Mouse (Mus musculus): ENCODE measurements around the gene Lysmd4. TPM values are rescaled to one million over a fixed set of nuclear protein-coding genes. Genes with fewer than 3 reads are reported as not detected.

Lysmd4 gene
- polyA plus RNA-seq, 1 experiment = not detected

DNA sequence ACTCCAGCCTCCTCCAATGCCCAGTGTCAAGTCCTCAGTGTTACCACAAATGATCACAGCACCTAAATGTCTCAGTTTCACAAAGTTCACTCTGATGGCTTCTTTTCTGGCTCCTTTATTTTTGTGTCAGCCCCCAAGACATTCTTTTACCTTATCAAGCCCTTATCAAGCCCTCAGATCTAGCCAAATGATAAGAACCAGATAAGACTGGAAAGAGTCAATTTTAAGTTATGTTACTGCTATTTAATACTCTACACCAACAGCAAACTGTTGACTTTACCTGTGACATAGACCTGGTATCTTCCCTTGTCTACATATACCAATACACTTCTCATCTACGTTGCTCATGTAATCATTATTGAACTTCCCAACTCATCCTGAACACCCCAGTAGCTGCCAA, 74.1 kb downstream of the Lysmd4 start:
- TF ChIP-seq CTCF (IDR thresholded peaks at IDR 0.05; ENCODE audit: insufficient read depth, low read depth, low read length) (no peak), POLR2A (IDR thresholded peaks at IDR 0.05; ENCODE audit: insufficient read depth, low read depth, low read length) (no peak)
- H3K4me1 ChIP-seq (ENCODE audit: control insufficient read depth, insufficient read depth, low read length) = no peaks in the 10 kb centered on the region
- WGBS = 78% methylated on average over 1 of the region's 1 CpGs

DNA sequence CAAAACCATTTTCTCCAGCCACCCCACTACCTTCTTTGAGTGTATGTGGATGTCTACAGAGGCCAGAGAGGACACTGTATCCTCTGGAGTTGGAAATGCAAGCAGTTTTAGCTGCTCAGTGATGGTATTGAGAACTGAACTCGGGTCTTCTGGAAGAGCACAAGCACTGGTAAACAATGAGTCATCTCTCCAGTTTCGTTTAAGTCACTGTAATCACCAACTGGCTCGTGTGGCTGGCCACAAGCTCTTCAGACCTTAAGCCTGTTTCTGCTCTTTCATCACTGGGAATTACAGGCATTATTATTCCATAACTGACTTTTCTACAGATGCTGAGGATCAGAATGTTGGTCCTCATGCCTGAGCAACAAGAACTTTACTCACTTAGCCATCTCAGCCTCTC, 82.6 kb downstream of the Lysmd4 start:
- Histone ChIP-seq H3K4me1 (ENCODE audit: control insufficient read depth, insufficient read depth, low read length) (no peaks in the 10 kb centered on the region), H3K4me3 (ENCODE audit: insufficient read depth, low read depth, low read length) (no peak overlapping the region), H3K27ac (ENCODE audit: insufficient read depth, low read depth, low read length) (no peak overlapping the region)
- 34% methylated on average over 3 of the region's 3 CpGs for WGBS
- TF ChIP-seq CTCF (IDR thresholded peaks at IDR 0.05; ENCODE audit: insufficient read depth, low read depth, low read length) (no peak), POLR2A (IDR thresholded peaks at IDR 0.05; ENCODE audit: insufficient read depth, low read depth, low read length) (no peak)

More for the DNA sequence above, 74.1 kb downstream of the Lysmd4 start:
- H3K27ac ChIP-seq (ENCODE audit: insufficient read depth, low read depth, low read length) = no peak overlapping the region
- H3K4me3 ChIP-seq (ENCODE audit: insufficient read depth, low read depth, low read length) = no peak overlapping the region

DNA sequence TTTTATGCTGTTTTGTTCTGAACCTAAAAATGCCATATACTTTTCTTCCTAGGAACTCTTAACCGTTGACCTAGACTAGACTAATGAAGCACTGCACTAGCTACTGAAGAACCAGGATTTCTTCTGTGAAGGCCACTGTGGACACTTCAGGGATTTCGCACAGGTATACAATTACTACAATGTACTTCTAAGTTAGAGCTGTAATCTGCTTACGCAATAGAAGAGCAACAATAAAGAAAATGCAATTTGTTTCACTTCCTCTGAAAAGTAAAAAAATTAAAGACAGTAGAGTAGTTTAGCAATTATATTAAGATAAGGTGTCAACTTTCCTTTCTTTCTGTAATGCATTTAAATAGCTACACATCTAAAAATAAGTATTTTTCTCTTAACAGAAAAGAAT, 84.7 kb downstream of the Lysmd4 start:
- TF ChIP-seq CTCF (IDR thresholded peaks at IDR 0.05; ENCODE audit: insufficient read depth, low read depth, low read length) = no peak
- TF ChIP-seq POLR2A (IDR thresholded peaks at IDR 0.05; ENCODE audit: insufficient read depth, low read depth, low read length) = no peak
- no peak overlapping the region for H3K27ac ChIP-seq (ENCODE audit: insufficient read depth, low read depth, low read length)
- no peak overlapping the region for H3K4me3 ChIP-seq (ENCODE audit: insufficient read depth, low read depth, low read length)
- H3K4me1 ChIP-seq (ENCODE audit: control insufficient read depth, insufficient read depth, low read length) = no peaks in the 10 kb centered on the region
- 94% methylated on average over 3 of the region's 3 CpGs for WGBS

DNA sequence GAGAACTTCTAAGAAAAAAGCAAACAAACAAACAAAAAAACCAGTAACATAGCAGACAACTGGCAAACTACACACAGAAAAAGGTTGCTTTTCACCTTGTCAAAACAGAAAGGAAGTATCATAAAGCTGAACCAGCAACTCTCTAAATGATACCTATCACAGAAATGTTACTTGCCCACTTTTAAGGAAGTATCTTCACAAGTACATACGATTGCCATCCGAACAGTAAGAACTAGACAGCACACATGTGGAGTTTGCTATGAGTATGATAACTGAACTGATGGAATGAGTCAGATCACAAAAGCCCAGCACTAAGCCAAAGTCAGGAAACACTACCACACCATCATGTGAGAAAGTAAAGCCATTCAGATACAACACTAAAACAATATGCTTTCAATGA, 85.8 kb downstream of the Lysmd4 start:
- no peaks in the 10 kb centered on the region for H3K4me1 ChIP-seq (ENCODE audit: control insufficient read depth, insufficient read depth, low read length)
- H3K4me3 ChIP-seq (ENCODE audit: insufficient read depth, low read depth, low read length) = no peak overlapping the region
- TF ChIP-seq POLR2A (IDR thresholded peaks at IDR 0.05; ENCODE audit: insufficient read depth, low read depth, low read length) = no peak
- TF ChIP-seq CTCF (IDR thresholded peaks at IDR 0.05; ENCODE audit: insufficient read depth, low read depth, low read length) = no peak
- 89% methylated on average over 2 of the region's 2 CpGs for WGBS
- no peak overlapping the region for H3K27ac ChIP-seq (ENCODE audit: insufficient read depth, low read depth, low read length)

DNA sequence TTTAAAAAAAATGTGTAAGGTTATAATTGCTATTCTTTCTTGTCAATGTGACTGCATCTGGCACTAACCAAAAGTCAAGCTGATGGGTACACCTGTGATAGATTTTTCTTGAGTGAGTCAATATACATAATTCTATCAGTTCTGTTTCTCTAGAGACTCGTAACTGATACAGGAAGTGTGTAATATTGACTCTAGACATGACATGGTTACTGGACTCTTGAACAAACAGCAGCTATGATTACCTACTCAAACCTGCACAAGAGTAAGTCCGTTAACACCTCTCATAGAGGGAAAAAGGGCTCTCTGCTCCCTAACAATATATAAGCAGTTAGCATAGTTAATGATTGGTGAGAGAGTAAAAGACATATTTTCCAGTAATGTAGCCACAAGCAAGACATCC, 87.8 kb downstream of the Lysmd4 start:
- Histone ChIP-seq H3K4me1 (ENCODE audit: control insufficient read depth, insufficient read depth, low read length) (no peaks in the 10 kb centered on the region), H3K4me3 (ENCODE audit: insufficient read depth, low read depth, low read length) (no peak overlapping the region), H3K27ac (ENCODE audit: insufficient read depth, low read depth, low read length) (no peak overlapping the region)
- WGBS = 87% methylated on average over 2 of the region's 2 CpGs
- TF ChIP-seq CTCF (IDR thresholded peaks at IDR 0.05; ENCODE audit: insufficient read depth, low read depth, low read length) (no peak), POLR2A (IDR thresholded peaks at IDR 0.05; ENCODE audit: insufficient read depth, low read depth, low read length) (no peak)

DNA sequence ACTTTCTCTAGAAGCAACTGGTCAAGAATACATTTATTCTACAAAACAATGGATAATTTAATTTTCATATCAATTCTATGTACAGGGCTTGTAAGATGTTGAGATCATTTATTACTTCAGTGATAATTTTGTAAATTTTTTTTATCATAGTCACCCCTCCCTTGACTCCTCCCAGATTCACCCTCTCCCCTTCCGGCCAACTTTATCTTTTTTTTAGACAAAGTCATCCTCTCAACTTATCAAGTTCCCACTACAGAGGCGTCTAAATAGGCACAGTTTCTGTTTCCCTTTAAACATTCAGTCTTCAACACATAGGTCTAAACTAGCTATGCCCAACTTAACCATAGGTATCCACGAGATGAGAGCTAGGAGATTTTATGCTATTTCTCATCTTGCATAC, 90.9 kb downstream of the Lysmd4 start:
- H3K4me1 ChIP-seq (ENCODE audit: control insufficient read depth, insufficient read depth, low read length) = no peaks in the 10 kb centered on the region
- H3K4me3 ChIP-seq (ENCODE audit: insufficient read depth, low read depth, low read length) = no peak overlapping the region
- no peak for TF ChIP-seq CTCF (IDR thresholded peaks at IDR 0.05; ENCODE audit: insufficient read depth, low read depth, low read length)
- no peak for TF ChIP-seq POLR2A (IDR thresholded peaks at IDR 0.05; ENCODE audit: insufficient read depth, low read depth, low read length)
- H3K27ac ChIP-seq (ENCODE audit: insufficient read depth, low read depth, low read length) = no peak overlapping the region
- WGBS = 89% methylated on average over 3 of the region's 3 CpGs

DNA sequence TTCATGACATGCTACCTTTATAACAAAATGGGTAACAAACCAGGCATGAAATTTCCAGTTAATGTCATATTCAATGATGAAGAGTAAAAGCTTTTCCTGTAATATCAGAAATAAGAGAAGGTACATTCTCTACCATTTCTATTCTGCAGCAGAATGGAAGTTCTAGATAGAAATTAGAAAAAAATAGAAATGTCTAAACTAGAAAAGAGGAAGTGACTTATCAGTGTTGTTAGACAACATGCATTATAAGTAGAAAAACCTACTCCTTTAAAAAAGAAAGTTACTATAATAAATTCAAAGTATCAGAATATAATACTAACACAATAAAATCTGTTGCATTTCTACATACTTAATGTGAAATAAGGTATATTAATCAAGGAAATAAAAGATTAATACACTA, 96.4 kb downstream of the Lysmd4 start:
- Histone ChIP-seq H3K4me1 (ENCODE audit: control insufficient read depth, insufficient read depth, low read length) (no peaks in the 10 kb centered on the region), H3K27ac (ENCODE audit: insufficient read depth, low read depth, low read length) (no peak overlapping the region), H3K4me3 (ENCODE audit: insufficient read depth, low read depth, low read length) (no peak overlapping the region)
- no peak for TF ChIP-seq CTCF (IDR thresholded peaks at IDR 0.05; ENCODE audit: insufficient read depth, low read depth, low read length)
- no peak for TF ChIP-seq POLR2A (IDR thresholded peaks at IDR 0.05; ENCODE audit: insufficient read depth, low read depth, low read length)

DNA sequence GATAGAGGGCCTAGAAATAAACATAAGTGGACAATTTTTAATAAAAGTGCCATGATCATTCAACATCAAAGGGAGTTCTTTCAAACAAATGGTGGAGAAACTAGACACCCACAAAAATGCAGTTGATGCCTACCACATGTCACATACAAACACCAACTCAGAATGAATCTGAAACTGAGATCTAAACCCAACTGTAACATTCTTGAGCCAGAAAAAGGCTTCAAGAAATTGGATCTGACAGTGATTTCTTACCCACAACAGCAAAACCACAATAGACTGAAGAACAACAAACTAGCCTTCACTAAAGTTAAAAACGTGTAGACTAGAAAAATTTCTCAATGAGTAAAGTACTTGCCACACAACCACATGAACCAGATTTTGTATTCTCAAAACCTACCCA, 98.0 kb downstream of the Lysmd4 start:
- no peak for TF ChIP-seq POLR2A (IDR thresholded peaks at IDR 0.05; ENCODE audit: insufficient read depth, low read depth, low read length)
- Histone ChIP-seq H3K4me1 (ENCODE audit: control insufficient read depth, insufficient read depth, low read length) (no peaks in the 10 kb centered on the region), H3K4me3 (ENCODE audit: insufficient read depth, low read depth, low read length) (no peak overlapping the region), H3K27ac (ENCODE audit: insufficient read depth, low read depth, low read length) (no peak overlapping the region)
- WGBS = 63% methylated on average over 1 of the region's 1 CpGs

DNA sequence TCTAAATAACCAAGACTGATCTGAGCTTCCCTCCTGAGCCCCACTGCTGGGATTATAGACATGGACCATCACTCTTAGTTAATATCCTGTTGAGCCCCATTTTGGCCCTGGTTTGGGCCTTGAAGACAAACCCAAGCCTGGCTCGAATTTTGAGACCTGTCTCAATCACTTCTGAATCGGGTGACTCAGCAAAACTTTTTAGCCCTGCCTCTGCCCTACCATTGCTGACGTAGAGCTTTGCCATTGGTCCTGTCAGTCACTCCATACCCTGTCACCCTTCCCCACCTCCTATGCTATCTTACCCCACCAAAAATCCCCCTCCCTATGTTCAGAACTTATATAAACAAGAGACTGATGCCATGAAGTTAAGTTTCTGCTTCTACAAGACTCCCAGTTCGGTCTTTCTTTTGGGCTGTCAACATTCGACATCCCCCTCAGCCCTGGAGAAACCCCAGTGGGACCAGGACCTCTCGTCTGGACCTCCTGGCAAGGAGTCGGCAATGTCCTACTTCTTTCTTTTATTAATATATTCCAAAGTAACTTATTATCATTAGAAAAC, 119.8 kb downstream of the Lysmd4 start:
- TF ChIP-seq CTCF (IDR thresholded peaks at IDR 0.05; ENCODE audit: insufficient read depth, low read depth, low read length) (no peak), POLR2A (IDR thresholded peaks at IDR 0.05; ENCODE audit: insufficient read depth, low read depth, low read length) (no peak)
- WGBS = 89% methylated on average over 7 of the region's 7 CpGs
- H3K27ac ChIP-seq (ENCODE audit: insufficient read depth, low read depth, low read length) = no peak overlapping the region
- no peak overlapping the region for H3K4me3 ChIP-seq (ENCODE audit: insufficient read depth, low read depth, low read length)
- H3K4me1 ChIP-seq (ENCODE audit: control insufficient read depth, insufficient read depth, low read length) = no peaks in the 10 kb centered on the region

DNA sequence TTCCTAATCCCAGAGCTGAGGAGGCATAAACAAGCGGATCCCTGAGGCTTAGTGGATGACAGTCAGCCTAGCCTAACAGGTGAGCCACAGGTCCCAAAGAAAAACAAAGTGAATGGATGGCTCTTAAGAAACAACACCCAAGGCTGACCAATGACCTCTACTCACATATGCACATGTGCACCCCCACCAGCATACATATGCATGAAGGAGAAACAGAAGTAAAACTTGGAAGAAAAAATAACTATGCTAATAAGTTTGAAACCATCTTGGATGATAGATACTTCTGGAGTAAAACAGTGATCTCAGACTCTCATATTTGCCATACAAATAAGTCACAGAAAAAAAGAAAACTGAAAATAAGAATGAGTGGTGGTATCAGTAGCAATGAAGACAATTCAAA, 122.1 kb downstream of the Lysmd4 start:
- 97% methylated on average over 1 of the region's 1 CpGs for WGBS
- TF ChIP-seq CTCF (IDR thresholded peaks at IDR 0.05; ENCODE audit: insufficient read depth, low read depth, low read length) (no peak), POLR2A (IDR thresholded peaks at IDR 0.05; ENCODE audit: insufficient read depth, low read depth, low read length) (no peak)
- no peaks in the 10 kb centered on the region for H3K4me1 ChIP-seq (ENCODE audit: control insufficient read depth, insufficient read depth, low read length)
- no peak overlapping the region for H3K27ac ChIP-seq (ENCODE audit: insufficient read depth, low read depth, low read length)
- no peak overlapping the region for H3K4me3 ChIP-seq (ENCODE audit: insufficient read depth, low read depth, low read length)
